Mouse (Mus musculus): Measurements from ENCODE around the gene Dcxr.
"Not testable (repeated sequence)": the region's sequence is repeated elsewhere in the genome, so short reads cannot be mapped to it uniquely, and the experiment has no call there.

The Dcxr gene

GRCm38 (mm10) chr11:120707969-120708368 lies 19.1 kb downstream of the Dcxr start:
- no peak for DNase-seq (ENCODE audit: low spot score)

GRCm38 (mm10) chr11:120707225-120707624 lies 19.9 kb downstream of the Dcxr start:
- DNase-seq (ENCODE audit: low spot score): no peak

GRCm38 (mm10) chr11:120706120-120706519 lies 21.0 kb downstream of the Dcxr start:
- DNase-seq (ENCODE audit: low spot score): no peak

GRCm38 (mm10) chr11:120704486-120705325 lies 22.4 kb downstream of the Dcxr start:
- DNase-seq (ENCODE audit: low spot score): no peak

- no peak for DNase-seq (ENCODE audit: low spot score)
These were observed 23.2 kb downstream of the Dcxr start for GRCm38 (mm10) chr11:120703696-120704454.

- DNase-seq (ENCODE audit: low spot score): no peak
These were observed 29.3 kb downstream of the Dcxr start for GRCm38 (mm10) chr11:120697741-120698140.

GRCm38 (mm10) chr11:120696568-120696967 lies 30.5 kb downstream of the Dcxr start:
- DNase-seq (ENCODE audit: low spot score): no peak

- no peak for DNase-seq (ENCODE audit: low spot score)
These were observed 31.4 kb downstream of the Dcxr start for GRCm38 (mm10) chr11:120695641-120696040.

- DNase-seq (ENCODE audit: low spot score): no peak
These were observed 31.9 kb downstream of the Dcxr start for GRCm38 (mm10) chr11:120695184-120695583.

- DNase-seq (ENCODE audit: low spot score): no peak
These were observed 33.6 kb downstream of the Dcxr start for GRCm38 (mm10) chr11:120693461-120693860.

- DNase-seq (ENCODE audit: low spot score): no peak
These were observed 34.5 kb downstream of the Dcxr start for GRCm38 (mm10) chr11:120692471-120693011.

GRCm38 (mm10) chr11:120689365-120689764 lies 37.7 kb downstream of the Dcxr start:
- no peak for DNase-seq (ENCODE audit: low spot score)

- DNase-seq (ENCODE audit: low spot score): no peak
These were observed 40.3 kb downstream of the Dcxr start for GRCm38 (mm10) chr11:120686650-120687272.

GRCm38 (mm10) chr11:120684660-120685059 lies 42.4 kb downstream of the Dcxr start:
- DNase-seq (ENCODE audit: low spot score): no peak

GRCm38 (mm10) chr11:120684086-120684485 lies 43.0 kb downstream of the Dcxr start:
- no peak for DNase-seq (ENCODE audit: low spot score)

- no peak for DNase-seq (ENCODE audit: low spot score)
These were observed 43.5 kb downstream of the Dcxr start for GRCm38 (mm10) chr11:120683536-120683935.

GRCm38 (mm10) chr11:120682683-120683082 lies 44.4 kb downstream of the Dcxr start:
- DNase-seq (ENCODE audit: low spot score): no peak

- no peak for DNase-seq (ENCODE audit: low spot score)
These were observed 47.2 kb downstream of the Dcxr start for GRCm38 (mm10) chr11:120679909-120680308.

GRCm38 (mm10) chr11:120676951-120677350 lies 50.1 kb downstream of the Dcxr start:
- no peak for DNase-seq (ENCODE audit: low spot score)

- not testable (repeated sequence) for DNase-seq (ENCODE audit: low spot score)
These were observed 51.2 kb downstream of the Dcxr start for GRCm38 (mm10) chr11:120675875-120676274.

Data from yolk sac, embryonic 10.5 days (tissue).